Mouse (Mus musculus) liver, adult 2 months (tissue): Measurements from ENCODE around the gene Pip5k1b. TPM values are rescaled to one million over a fixed set of nuclear protein-coding genes. Genes with fewer than 3 reads are reported as not detected.

Experiments
- DNase-seq: peaks from one replicate; pipeline ENCODE4 v3.0.0-alpha.2; 2011; ENCODE audit warnings: low read depth, low spot score; ENCODE audit errors: extremely low read depth
- H3K27ac ChIP-seq: fragments of 200-500 bp; replicated peaks from 2 replicates; pipeline ENCODE4 v1.5.1; 2012; ENCODE audit warnings: low read depth, mild to moderate bottlenecking, control low read depth, inconsistent platforms, low read length; ENCODE audit not compliant: insufficient read depth
- H3K27me3 ChIP-seq: fragments of 200-500 bp; 2 replicates; pipeline ENCODE4 v1.6.1; 2012; ENCODE audit warnings: mild to moderate bottlenecking, moderate library complexity, low read length, inconsistent platforms; ENCODE audit not compliant: control insufficient read depth, insufficient read depth
- H3K36me3 ChIP-seq: fragments of 200-500 bp; 2 replicates; pipeline ENCODE4 v1.6.1; 2012; ENCODE audit warnings: low read length, inconsistent platforms; ENCODE audit not compliant: control insufficient read depth, insufficient read depth
- H3K4me1 ChIP-seq: fragments of 200-500 bp; 2 replicates; pipeline ENCODE4 v1.6.1; 2011; ENCODE audit warnings: low read length; ENCODE audit not compliant: control insufficient read depth, insufficient read depth
- H3K4me3 ChIP-seq: fragments of 200-500 bp; 2 replicates; pipeline ENCODE4 v1.5.1; 2011; ENCODE audit warnings: low read depth, mild to moderate bottlenecking, control low read depth, low read length, moderate library complexity; ENCODE audit not compliant: insufficient read depth
- H3K79me2 ChIP-seq: fragments of 200-500 bp; 2 replicates; pipeline ENCODE4 v1.6.1; 2012; ENCODE audit warnings: inconsistent platforms, mild to moderate bottlenecking, low read length, moderate library complexity; ENCODE audit not compliant: control insufficient read depth, insufficient read depth
- H3K9ac ChIP-seq: fragments of 200-500 bp; 2 replicates; pipeline ENCODE4 v1.6.1; 2012; ENCODE audit warnings: low read depth, mild to moderate bottlenecking, control low read depth, inconsistent platforms, low read length
- CTCF ChIP-seq: fragments of 200-500 bp; IDR thresholded peaks from 2 replicates; pipeline ENCODE4 v1.5.1; 2011; ENCODE audit warnings: low read depth, low read length, control low read depth
- POLR2A ChIP-seq: fragments of 200-500 bp; IDR thresholded peaks from 2 replicates; pipeline ENCODE4 v1.6.1; 2011; ENCODE audit warnings: low read length, control low read depth; ENCODE audit not compliant: insufficient read depth; ENCODE audit errors: extremely low read depth
- WGBS: fragments of 180-500 bp; shearing (Covaris S2); methylation state at CpG from one replicate; pipeline ENCODE4 v1.1.7; 2018; 5-methylcytosine and 5-hydroxymethylcytosine counted together
- polyA plus RNA-seq: library from polyadenylated mRNA; depleted of rRNA; stranded (reverse); fragments of >200 nt; gene quantifications from 2 replicates; pipeline ENCODE4 v1.2.3, GENCODE M21; 2012
- total RNA-seq: library from RNA; depleted of rRNA; stranded (reverse); fragments of >200 nt; gene quantifications from 2 replicates; pipeline ENCODE4 v1.2.3, GENCODE M21; 2014

Pip5k1b gene
- total and polyA plus RNA-seq, 2 experiments = under 0.01 TPM; not detected in 1

DNA sequence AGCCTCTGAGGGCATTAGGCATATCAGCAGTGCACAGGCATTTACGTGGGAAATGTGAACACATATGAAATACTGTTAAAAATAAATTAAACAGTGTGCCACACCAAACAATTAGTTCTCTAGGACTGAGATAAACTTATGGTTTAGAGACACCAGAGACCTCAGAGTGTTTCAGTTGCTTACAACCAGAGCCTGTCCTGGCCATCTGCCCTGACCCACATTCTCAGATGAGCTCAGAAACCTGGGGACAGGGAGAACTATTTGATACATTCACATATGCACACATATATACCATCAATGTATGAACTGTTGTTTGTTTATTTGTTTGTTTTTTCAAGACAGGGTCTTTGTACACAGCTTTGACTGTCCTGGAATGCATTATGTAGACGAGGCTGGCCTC lies 161.8 kb downstream of the Pip5k1b start:
- no peaks in the 10 kb centered on the region for H3K36me3 ChIP-seq
- H3K27ac ChIP-seq = no peak overlapping the region
- no peak overlapping the region for H3K4me3 ChIP-seq
- H3K9ac ChIP-seq = no peak overlapping the region
- no peaks in the 10 kb centered on the region for H3K79me2 ChIP-seq
- DNase-seq = no peak
- TF ChIP-seq POLR2A (no peak), CTCF (no peak)
- 76% methylated on average over 2 of the region's 2 CpGs for WGBS
- H3K4me1 ChIP-seq = no peaks in the 10 kb centered on the region
- H3K27me3 ChIP-seq = no peaks in the 10 kb centered on the region

DNA sequence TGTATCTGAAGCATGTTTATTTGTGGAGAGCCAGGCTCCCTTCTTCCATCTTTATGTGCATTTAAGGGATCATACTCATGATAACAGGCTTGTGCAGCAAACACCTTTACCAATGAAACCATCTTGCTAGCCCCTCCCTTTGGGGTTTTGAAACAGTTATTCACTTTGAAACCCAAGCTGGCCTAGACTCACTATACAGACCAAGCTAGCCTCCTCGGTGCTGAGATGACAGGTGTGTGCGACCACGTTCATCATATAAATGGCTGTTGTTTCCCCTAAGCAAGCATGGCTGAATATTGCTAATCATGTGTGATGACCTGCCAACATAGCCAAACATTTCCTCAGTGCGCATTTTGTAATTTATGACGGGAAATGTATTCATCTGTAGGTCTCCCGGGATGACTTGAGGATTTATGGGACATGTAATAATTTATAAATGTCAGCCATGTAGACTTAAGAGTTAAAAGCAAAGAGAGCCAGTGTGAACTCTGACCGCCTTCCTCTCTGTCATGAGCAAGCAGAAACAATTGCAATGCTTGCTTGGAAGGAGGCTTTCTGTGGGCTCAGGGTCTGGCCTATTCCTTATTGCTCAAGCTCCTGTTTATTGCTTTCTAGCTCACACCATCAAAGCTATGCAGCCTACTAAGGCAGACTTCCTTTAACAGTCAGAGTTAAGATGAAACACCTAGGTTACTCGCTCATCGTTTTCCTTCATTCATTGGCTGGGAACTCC lies 164.0 kb downstream of the Pip5k1b start:
- Histone ChIP-seq H3K4me3 (no peak overlapping the region), H3K9ac (no peak overlapping the region), H3K27ac (no peak overlapping the region), H3K4me1 (no peaks in the 10 kb centered on the region), H3K27me3 (no peaks in the 10 kb centered on the region), H3K36me3 (no peaks in the 10 kb centered on the region), H3K79me2 (no peaks in the 10 kb centered on the region)
- WGBS = 91% methylated on average over 9 of the region's 9 CpGs
- no peak for TF ChIP-seq CTCF
- no peak for TF ChIP-seq POLR2A
- DNase-seq = no peak

GRCm38 (mm10) chr19:24386956-24387865 lies 168.5 kb downstream of the Pip5k1b start:
- no peak overlapping the region for H3K4me3 ChIP-seq
- no peaks in the 10 kb centered on the region for H3K27me3 ChIP-seq
- no peak for DNase-seq
- H3K36me3 ChIP-seq = no peaks in the 10 kb centered on the region
- no peak overlapping the region for H3K9ac ChIP-seq
- TF ChIP-seq POLR2A (no peak), CTCF (no peak)
- H3K4me1 ChIP-seq = no peaks in the 10 kb centered on the region
- H3K27ac ChIP-seq = no peak overlapping the region
- 82% methylated on average over 22 of the region's 22 CpGs for WGBS
- H3K79me2 ChIP-seq = no peaks in the 10 kb centered on the region

DNA sequence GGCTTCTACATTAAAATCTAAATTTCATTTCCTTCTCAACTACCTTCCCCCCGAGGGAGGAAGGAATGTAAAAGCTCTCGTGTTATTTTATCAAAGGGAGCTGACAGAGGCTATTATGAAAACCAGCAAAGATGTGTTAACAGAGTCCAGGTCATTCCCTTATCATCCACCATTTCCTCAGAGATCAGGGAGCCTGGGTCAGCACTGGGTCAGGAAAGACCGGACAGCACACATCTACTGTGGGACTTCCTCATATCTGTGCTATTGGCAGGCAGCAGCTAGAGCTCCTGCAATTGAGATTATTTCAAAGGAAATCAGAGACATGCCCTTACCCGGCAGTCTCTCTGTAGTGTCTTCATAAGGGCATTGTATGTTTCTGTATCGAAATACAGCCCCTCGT lies 177.2 kb downstream of the Pip5k1b start:
- no peaks in the 10 kb centered on the region for H3K4me1 ChIP-seq
- H3K36me3 ChIP-seq = no peaks in the 10 kb centered on the region
- no peaks in the 10 kb centered on the region for H3K27me3 ChIP-seq
- WGBS = 66% methylated on average over 6 of the region's 6 CpGs
- peak; percentile 3 for DNase-seq
- TF ChIP-seq POLR2A (no peak), CTCF (no peak)
- no peak overlapping the region for H3K4me3 ChIP-seq
- H3K79me2 ChIP-seq = no peaks in the 10 kb centered on the region
- no peak overlapping the region for H3K9ac ChIP-seq
- H3K27ac ChIP-seq = no peak overlapping the region

DNA sequence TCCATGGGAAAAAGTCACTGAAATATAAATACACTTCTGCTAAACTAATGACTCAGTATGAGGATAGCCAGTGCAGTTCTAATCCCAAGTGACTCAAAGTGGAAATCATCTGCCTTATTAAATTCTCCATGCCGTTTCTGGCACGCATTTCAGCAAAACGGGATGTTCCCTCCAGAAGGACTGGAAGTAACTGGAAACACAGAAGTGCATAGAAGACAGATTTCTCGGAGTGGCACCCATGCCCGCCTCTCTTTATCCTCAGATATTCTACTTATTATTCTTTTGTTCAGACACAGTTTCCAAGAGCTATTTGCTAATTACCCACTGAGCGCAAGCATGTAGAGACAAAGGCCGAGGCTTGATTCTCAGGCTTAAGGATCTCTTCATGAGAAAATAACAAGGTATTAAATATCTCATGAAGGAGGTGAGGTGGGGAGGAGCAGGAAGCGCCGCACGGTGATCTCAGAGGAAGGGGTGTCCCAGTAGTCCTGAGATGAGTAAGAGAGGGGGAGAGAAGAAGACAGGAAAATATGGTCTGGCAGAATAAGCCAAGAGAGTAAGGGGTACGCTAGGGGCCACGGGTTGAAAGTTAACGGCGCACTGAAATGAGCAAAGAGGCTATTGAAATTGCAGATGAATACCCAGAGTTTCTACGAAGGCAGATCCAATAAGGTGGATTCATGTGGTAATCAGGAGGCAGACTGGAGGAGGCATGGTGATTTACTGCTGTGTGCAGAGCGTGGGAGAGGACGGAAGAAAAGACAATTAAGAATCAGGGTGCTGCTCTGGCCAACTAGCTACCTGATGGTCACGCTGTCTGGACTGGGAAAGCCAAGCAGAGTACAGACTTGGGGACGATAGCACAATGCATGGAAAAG lies 183.7 kb downstream of the Pip5k1b start:
- 85% methylated on average over 19 of the region's 19 CpGs for WGBS
- Histone ChIP-seq H3K9ac (no peak overlapping the region), H3K27me3 (no peaks in the 10 kb centered on the region), H3K4me3 (no peak overlapping the region), H3K27ac (no peak overlapping the region), H3K36me3 (no peaks in the 10 kb centered on the region), H3K4me1 (no peaks in the 10 kb centered on the region), H3K79me2 (no peaks in the 10 kb centered on the region)
- TF ChIP-seq CTCF (no peak), POLR2A (no peak)
- no peak for DNase-seq
